Mouse (Mus musculus) frontal cortex, adult 2 months (tissue): ENCODE data around the gene Syngr1. TPM values are rescaled to one million over a fixed set of nuclear protein-coding genes. Genes with fewer than 3 reads are reported as not detected.

Experiments
- DNase-seq, 2 experiments: peaks; one replicate each; pipeline ENCODE4 v3.0.0; 2022; ENCODE audit warnings: low spot score in 1 of 2; ENCODE audit errors: extremely low spot score in 1 of 2
- polyA plus RNA-seq: library from polyadenylated mRNA; depleted of rRNA; stranded (reverse); fragments of >200 nt; gene quantifications from 2 replicates; pipeline ENCODE4 v1.2.3, GENCODE M21; 2012; rRNA removed

The Syngr1 gene
- polyA plus RNA-seq, 1 experiment: 302 TPM

DNA sequence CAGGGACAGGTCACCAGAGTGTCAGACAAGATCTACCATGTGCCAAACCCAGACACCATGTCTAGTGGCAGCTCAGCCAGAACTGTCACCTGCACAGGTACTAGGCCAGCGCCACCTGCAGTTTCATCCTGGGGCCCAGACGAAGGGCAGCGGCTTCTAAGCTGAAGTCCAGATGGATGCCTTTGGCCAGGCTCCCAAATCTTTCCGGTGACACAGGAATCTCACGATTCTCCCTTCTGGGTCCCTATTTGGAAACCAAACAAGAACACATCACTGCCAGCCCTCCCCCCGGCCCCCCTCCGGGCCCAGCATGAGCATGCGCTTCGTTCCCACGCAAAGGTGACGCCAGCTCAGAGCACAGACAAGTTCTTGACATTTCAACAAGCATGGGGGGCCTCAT is 72.1 kb downstream of the Syngr1 start:
- peak; percentile 48 to 72 for DNase-seq

DNA sequence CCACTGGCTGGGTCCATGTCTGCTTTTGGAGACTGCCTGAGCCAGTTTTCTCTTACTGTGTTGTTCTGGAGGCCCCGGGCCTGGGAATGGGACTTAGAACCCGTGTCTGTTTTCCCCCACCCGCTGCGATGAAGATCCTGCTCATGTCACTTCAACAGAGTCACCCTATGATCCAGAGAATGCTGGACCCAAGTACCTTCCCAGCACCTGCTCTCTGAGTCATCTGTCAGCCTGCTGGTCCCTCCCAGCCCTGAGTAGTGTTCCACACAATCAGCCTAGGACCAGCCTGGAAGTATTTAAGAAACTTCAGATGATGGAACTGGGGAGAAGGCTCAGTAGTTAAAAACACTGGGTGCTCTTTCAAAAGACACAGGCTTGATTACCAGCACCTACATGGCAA is 72.6 kb downstream of the Syngr1 start:
- no peak for DNase-seq

DNA sequence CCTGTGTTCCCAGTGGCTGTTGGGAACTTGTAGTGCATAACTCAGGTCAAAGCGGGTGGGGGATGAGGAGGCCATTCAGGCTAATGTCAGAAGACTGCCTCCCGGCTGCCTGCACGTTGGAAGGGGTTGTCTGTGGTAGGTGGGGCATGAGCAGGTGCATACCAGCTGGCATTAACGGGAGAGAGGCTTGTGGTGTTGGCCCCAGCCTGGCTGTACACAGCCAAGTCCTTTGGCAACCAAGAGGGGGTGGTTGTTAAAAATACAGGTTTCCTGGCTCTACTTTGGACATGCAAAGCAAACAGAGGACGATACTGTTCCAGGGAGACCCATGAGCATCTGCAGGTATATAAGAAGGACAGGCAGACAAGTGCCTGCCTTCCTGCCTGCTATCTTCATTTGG is 74.3 kb downstream of the Syngr1 start:
- DNase-seq: no peak

Other genes starting within 250 kb of the Syngr1 start
- gene Apobec3, start 199.7 kb upstream of the Syngr1 start, polyA plus RNA-seq: 7.1 and 7.4 TPM in 2 replicates
- gene Cbx7, start 120.2 kb upstream of the Syngr1 start, polyA plus RNA-seq: 58.6 TPM in 2 replicates
- 30.7 and 32.4 TPM in 2 replicates for gene Pdgfb, start 76.4 kb upstream of the Syngr1 start, polyA plus RNA-seq
- 629 and 778 TPM in 2 replicates for gene Rpl3, start 534 bp downstream of the Syngr1 start, polyA plus RNA-seq
- gene Tab1, start 41.8 kb downstream of the Syngr1 start, polyA plus RNA-seq: 37.9 and 41.4 TPM in 2 replicates
- 79.3 and 84.5 TPM in 2 replicates for gene Mgat3, start 82.4 kb downstream of the Syngr1 start, polyA plus RNA-seq
- 14.9 and 15.6 TPM in 2 replicates for gene Mief1, start 142.7 kb downstream of the Syngr1 start, polyA plus RNA-seq
- gene AC140267.1, start 144.5 kb downstream of the Syngr1 start, polyA plus RNA-seq: not detected in 2 replicates
- 206 and 220 TPM in 2 replicates for gene Atf4, start 163.8 kb downstream of the Syngr1 start, polyA plus RNA-seq
- gene Rps19bp1, start 173.0 kb downstream of the Syngr1 start, polyA plus RNA-seq: 46.5 and 47.8 TPM in 2 replicates
- 35.7 and 40.9 TPM in 2 replicates for gene Cacna1i, start 195.9 kb downstream of the Syngr1 start, polyA plus RNA-seq